Mouse (Mus musculus): Measurements from ENCODE around the gene Bik.
A peak's percentile ranks its signal among the peaks of the same experiment; 100 is the strongest.

- no peak for TF ChIP-seq POLR2A (IDR thresholded peaks at IDR 0.05; ENCODE audit: low read depth, low read length)
- TF ChIP-seq CTCF (IDR thresholded peaks at IDR 0.05; ENCODE audit: extremely low read depth, insufficient read length, insufficient replicate concordance, low read depth, low read length), result peak; percentile 66; the same call in 1 of the 2 replicates
Observed at GRCm38 (mm10) chr15:83500352-83500751, 26.3 kb upstream of the Bik start.

Measured in small intestine, adult 2 months (tissue).